Mouse (Mus musculus): ENCODE results near the gene Nfib.

Nfib gene

DNA sequence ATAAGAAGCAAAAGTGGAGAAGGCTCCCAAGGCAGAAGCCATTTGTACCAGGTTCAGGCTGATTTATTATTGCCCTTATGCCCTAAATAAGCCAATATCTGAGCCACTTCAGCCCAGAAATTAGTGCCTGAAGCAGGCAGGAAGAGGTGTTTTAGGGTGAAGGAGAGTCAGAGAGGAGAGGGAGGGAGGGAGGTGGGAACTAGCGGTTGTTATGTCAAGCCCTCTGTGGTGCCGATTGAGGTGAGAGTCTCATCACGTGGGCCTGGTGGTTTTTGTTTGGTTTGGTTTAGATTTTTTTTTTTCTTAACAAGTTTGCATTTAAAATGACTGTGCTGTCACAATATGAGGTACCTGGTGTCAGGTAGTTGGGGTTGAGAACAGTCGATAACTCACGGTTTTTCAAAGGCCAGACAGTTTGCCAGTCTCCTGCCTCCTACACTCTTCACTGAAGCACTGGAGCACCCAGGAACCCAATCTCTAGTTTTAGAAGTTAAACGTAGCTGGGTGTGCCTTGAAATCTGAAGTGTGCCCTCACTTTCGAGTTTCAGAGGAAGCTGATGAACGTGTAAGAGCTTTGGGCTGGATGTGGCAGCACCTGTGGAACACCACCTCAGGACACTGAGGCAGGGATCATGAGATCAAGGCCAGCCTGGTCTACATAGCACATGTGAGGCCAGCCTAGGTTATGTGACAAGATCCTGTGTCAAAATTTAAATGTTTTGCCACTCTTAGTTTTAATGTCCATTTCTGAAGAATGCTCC is 81.1 kb downstream of the Nfib start:
- peak; percentile 16 for DNase-seq (ENCODE audit: low read depth)

DNA sequence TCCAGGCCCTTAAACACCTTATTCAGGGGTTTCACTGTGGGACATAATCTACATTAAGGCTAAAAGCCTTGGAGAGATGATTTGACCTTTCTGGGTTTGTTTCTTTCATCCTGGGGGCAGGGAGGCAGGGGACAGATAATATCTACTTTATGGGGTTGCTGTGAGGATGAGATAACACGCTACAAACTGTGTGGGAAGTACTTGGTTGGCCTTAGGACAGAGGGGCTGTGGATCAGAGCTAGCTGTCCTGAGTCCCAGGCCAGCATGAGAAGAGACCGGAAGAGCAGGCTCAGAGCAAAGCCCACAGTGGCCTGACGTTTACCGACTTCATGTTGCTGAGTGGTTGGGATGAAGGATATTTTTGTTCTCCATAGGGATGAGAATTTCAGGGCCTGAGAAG is 81.7 kb downstream of the Nfib start:
- no peak for DNase-seq (ENCODE audit: low read depth)

DNA sequence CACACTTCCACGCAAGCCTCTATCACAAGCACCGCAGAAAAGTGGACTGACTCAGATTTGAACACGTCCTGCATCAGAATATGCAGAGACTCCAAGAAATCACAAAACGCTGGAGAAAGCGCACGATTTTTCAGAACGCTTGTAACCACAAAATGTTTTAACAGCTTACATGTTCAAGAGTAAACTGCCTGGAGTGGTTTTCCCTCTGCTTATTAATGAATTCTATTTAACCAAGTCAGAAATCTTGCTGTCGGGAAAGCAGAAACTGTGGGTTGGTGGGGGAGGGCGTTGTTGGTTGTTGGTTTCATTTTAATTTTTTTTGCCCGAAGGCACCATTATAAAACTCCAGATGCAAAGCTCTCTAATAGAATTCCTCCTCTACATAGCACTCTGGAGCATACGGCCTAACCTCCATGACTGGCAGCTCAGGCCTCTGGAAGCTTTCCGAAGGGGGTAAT is 82.4 kb downstream of the Nfib start:
- no peak for DNase-seq (ENCODE audit: low read depth)

DNA sequence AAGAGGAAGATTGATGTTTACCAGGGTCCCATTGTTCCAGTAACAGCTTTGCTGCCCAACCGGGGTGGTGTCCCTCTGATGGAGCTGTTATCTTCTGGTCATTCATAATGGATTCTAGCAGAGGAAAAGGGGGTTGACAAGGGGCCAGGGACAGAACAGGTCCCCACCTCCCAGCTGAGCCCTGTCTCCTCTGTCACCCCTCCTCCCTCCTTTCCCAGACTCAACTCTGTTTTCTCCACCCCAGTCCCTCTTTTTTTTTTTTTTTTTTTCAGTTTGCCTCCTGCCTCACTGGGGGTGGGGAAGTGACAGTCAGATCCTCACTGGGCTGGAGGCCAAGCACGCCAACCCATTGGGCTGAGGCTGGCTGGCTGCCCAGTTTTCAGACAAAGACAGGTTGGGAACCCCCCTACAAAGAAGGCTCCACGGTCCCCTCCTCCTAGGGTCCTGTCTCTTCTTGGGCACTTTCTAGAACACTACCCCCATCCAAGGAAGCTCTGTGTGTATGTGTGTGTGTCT is 83.2 kb downstream of the Nfib start:
- no peak for DNase-seq (ENCODE audit: low read depth)

DNA sequence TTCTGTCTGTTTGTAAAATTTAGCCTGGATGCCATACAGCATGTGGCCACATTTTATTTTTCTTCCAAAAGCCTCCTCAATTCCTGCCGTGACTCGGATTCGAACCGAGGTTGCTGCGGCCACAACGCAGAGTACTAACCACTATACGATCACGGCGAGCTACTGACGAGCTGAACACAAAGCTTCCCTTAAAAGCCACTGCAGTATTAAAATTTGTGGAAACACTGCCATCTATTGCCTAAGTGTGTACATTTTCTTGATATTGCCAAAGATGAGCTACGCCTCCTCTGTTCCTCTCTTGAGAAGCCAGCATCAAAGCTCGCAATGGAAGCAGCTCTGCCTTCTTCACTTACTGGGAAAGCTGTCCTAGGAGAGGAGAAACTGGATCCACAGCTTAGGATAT is 86.0 kb downstream of the Nfib start:
- no peak for DNase-seq (ENCODE audit: low read depth)

DNA sequence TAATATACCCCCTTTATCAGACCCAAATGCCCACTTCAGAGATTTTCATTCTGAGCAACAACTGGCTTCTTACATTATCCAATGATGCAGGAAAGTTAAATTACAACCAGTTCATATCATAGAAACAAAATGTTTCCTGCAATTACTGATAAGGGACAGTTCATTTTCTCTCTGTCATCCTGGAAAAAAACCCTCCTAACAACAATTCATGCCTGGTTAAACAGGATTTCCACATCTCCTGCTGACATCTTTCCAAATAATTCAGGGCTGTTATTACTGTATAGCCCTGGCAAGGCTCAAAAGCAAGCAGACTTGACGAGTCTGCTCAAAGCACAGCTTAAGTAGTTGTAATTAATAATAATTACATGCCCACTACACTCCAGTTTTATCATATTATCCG is 86.5 kb downstream of the Nfib start:
- DNase-seq (ENCODE audit: low read depth), result no peak

DNA sequence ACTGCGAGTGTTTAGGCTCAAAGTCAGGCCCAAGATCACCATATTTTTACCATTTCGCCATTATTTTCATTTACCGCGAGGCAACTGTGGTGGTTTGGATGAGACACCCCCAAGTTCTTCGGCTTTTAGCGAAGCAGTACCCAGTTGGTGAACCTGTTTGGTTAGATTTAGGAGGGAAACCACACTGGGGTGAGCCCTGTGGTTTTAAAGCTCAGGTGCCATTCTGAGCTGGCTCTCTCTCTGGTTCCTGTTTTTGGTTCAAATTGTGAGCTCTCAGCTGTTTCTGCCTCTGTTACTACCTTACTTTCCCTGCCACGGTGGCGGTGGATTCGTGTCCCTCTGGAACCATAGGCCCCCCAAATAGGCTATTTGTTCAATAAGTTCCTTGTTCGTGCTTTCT is 88.3 kb downstream of the Nfib start:
- no peak for DNase-seq (ENCODE audit: low read depth)

DNA sequence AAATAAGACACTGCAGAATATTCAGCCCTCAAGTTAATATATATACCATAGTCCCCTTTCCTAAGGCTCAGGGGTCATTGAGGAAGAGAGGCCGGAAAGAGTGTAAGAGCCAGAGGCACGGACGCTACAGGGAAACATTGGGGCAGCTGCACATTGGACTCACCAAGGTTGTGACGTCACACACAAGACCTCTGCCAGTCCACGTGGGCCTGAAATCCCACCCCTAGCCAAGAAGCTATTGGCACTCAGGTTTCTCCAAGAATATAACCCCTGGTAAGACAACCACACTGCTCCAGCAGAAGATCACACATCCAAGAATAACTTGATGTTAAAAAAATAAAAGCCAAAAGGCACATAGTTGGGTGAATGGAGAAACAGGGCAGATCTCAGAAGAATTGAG is 89.8 kb downstream of the Nfib start:
- no peak for DNase-seq (ENCODE audit: low read depth)

DNA sequence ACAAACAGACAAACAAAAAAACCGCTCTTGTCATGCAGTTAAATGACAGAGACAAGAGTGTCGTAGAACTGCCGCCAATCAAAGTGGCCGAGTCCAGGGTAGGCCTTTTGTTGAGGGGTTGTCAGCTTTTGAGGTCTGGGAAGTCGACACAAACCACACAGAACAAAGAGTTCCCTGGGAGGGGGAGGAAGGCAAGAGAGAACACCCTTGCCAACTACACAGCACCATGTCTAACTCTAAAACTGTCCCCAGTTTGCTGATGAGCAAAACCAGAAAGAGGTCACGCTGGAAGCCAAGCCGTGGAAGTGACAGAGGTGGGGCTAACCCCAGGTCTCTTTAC is 91.1 kb downstream of the Nfib start:
- DNase-seq (ENCODE audit: low read depth), result no peak

GRCm38 (mm10) chr4:82613606-82614465 is 91.7 kb downstream of the Nfib start:
- DNase-seq (ENCODE audit: low read depth), result no peak

GRCm38 (mm10) chr4:82609676-82610075 is 95.9 kb downstream of the Nfib start:
- DNase-seq (ENCODE audit: low read depth), result no peak

GRCm38 (mm10) chr4:82608768-82609610 is 96.6 kb downstream of the Nfib start:
- DNase-seq (ENCODE audit: low read depth), result no peak

GRCm38 (mm10) chr4:82607266-82607665 is 98.3 kb downstream of the Nfib start:
- DNase-seq (ENCODE audit: low read depth), result no peak

GRCm38 (mm10) chr4:82606351-82606750 is 99.2 kb downstream of the Nfib start:
- DNase-seq (ENCODE audit: low read depth), result no peak

DNA sequence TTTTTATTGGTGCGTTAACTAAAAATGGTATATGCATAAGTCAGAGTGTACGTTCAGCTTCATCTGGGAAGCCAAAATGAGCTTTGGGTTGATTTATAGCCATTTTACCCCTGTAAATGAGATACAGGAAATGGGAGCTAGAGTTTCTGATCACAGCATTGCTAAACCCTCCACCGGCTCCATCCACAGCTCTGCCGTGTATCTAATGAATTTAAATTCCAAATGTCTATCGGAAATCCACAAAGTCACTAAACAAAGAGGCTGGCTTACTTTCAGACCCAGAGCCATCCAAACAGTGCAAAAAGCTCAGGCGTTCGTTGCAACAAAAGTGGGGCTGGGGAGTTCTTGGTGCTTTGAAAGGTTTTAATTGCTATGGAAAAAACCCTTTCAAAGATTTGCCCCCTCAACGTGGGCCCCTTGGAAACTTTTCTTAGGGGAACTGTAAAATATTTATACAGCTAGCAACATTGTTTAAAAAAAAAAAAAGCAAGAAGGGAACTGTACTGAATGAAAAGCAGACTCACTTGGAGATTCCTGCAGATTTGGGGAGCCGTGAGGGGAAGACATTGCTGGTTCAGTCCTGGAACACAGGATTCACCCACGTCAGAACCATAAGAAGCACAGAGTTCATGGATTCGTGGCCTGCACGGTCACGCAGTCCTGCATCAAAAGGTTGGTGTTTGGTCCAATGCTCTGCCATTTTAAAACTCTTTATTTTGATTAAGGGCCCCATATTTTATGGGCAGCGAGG is 100.3 kb downstream of the Nfib start:
- no peak for DNase-seq (ENCODE audit: low read depth)

DNA sequence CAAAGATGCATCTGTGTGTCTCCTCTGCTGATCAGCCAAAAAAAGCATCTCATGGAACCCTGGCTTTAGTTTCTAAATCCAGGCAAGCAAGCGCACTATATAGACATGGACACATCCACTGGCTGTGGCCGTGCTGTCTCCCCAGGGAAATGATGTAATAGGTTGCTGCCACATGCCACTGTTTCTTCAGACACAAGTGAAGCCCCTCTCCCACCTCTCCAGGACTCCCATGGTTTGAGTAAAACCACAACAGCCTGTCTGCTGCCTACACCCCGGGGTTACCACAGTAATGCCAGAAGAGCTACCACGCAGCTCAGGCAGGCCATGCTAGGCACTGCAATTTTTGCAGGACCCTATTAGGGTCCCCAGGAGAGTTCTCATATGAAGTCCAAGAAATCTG is 101.0 kb downstream of the Nfib start:
- DNase-seq (ENCODE audit: low read depth), result no peak

GRCm38 (mm10) chr4:82600636-82601035 is 104.9 kb downstream of the Nfib start:
- DNase-seq (ENCODE audit: low read depth), result no peak

- DNase-seq (ENCODE audit: low read depth), result no peak
Measured at GRCm38 (mm10) chr4:82598436-82598835, 107.1 kb downstream of the Nfib start.

- DNase-seq (ENCODE audit: low read depth), result no peak
Measured at GRCm38 (mm10) chr4:82593681-82594666, 111.6 kb downstream of the Nfib start.
